Mouse (Mus musculus) hindbrain, embryonic 11.5 days (tissue): ENCODE data around the gene Rgl1. TPM values are rescaled to one million over a fixed set of nuclear protein-coding genes. Genes with fewer than 3 reads are reported as not detected.
A peak's percentile ranks its signal among the peaks of the same experiment; 100 is the strongest.

Source experiments
- ATAC-seq: fragments of 200-750 bp; cut with Nextera tagmentation; 2 replicates; pipeline ENCODE4 v1.8.0; 2017; ENCODE audit warnings: mild to moderate bottlenecking, moderate TSS enrichment, moderate library complexity; ENCODE audit not compliant: low FRiP score
- DNase-seq: peaks from one replicate; pipeline ENCODE4 v3.0.0-alpha.2; 2015; ENCODE audit warnings: low spot score
- H3K27ac ChIP-seq: fragments of 300-500 bp; sonication (generic); 2 replicates; pipeline ENCODE4 v1.5.1; 2014; ENCODE audit warnings: mild to moderate bottlenecking, low read depth, low read length
- H3K27me3 ChIP-seq: fragments of 300-500 bp; sonication (generic); 2 replicates; pipeline ENCODE4 v1.6.1; 2014; ENCODE audit warnings: mild to moderate bottlenecking, low read length, moderate library complexity, mixed read lengths; ENCODE audit not compliant: control insufficient read depth, insufficient read depth
- H3K36me3 ChIP-seq: fragments of 300-500 bp; sonication (generic); 2 replicates; pipeline ENCODE4 v1.6.1; 2014; ENCODE audit warnings: mild to moderate bottlenecking, low read length, moderate library complexity, mixed read lengths; ENCODE audit not compliant: control insufficient read depth, insufficient read depth
- H3K4me1 ChIP-seq: fragments of 300-500 bp; sonication (generic); replicated peaks from 2 replicates; pipeline ENCODE4 v1.6.1; 2014; ENCODE audit warnings: low read length, mixed read lengths; ENCODE audit not compliant: control insufficient read depth, insufficient read depth
- H3K4me2 ChIP-seq: fragments of 300-500 bp; sonication (generic); replicated peaks from 2 replicates; pipeline ENCODE4 v1.6.1; 2014; ENCODE audit warnings: mild to moderate bottlenecking, low read depth, low read length
- H3K4me3 ChIP-seq: fragments of 300-500 bp; sonication (generic); 2 replicates; pipeline ENCODE4 v1.5.1; 2014; ENCODE audit warnings: low read depth, low read length
- H3K9ac ChIP-seq: fragments of 300-500 bp; sonication (generic); 2 replicates; pipeline ENCODE4 v1.6.1; 2014; ENCODE audit warnings: low read depth, low read length
- H3K9me3 ChIP-seq: fragments of 300-500 bp; sonication (generic); 2 replicates; pipeline ENCODE4 v1.6.1; 2016; ENCODE audit warnings: low read length; ENCODE audit not compliant: control insufficient read depth
- WGBS: fragments of 180-500 bp; shearing (Covaris S2); extraction: QIAGEN DNeasy Blood & Tissue Kit; methylation state at CpG from one replicate; pipeline ENCODE4 v1.1.7; 2014; 5-methylcytosine and 5-hydroxymethylcytosine counted together
- polyA plus RNA-seq: library from polyadenylated mRNA; unstranded; fragments of >200 nt; fragmentation: Nextera tagmentation; extraction: Ambion mirVana; gene quantifications from 2 replicates; pipeline ENCODE4 v1.2.1, GENCODE M21; 2014

Rgl1 gene
- polyA plus RNA-seq, 1 experiment from 2014 or later = 26.6 TPM

GRCm38 (mm10) chr1:152526154-152526553 is 240.0 kb downstream of the Rgl1 start:
- no peaks in the 10 kb centered on the region for H3K4me1 ChIP-seq
- DNase-seq = no peak
- no peak overlapping the region for H3K9ac ChIP-seq
- no peak overlapping the region for H3K4me2 ChIP-seq
- no peaks in the 10 kb centered on the region; the same call in 1 of the 2 replicates for H3K36me3 ChIP-seq
- H3K27me3 ChIP-seq = no peaks in the 10 kb centered on the region
- no peak for ATAC-seq
- H3K9me3 ChIP-seq = no peaks in the 10 kb centered on the region
- no peak overlapping the region for H3K27ac ChIP-seq
- no peak overlapping the region for H3K4me3 ChIP-seq
- 77% methylated on average over 9 of the region's 9 CpGs for WGBS

GRCm38 (mm10) chr1:152524987-152525648 is 241.0 kb downstream of the Rgl1 start:
- DNase-seq (peak; percentile 85), ATAC-seq (peak; percentile 79; the same call in 1 of the 2 replicates)
- Histone ChIP-seq H3K36me3 (no peaks in the 10 kb centered on the region; the same call in 1 of the 2 replicates), H3K27me3 (no peaks in the 10 kb centered on the region), H3K4me1 (no peaks in the 10 kb centered on the region), H3K4me2 (no peak overlapping the region), H3K4me3 (no peak overlapping the region), H3K9ac (no peak overlapping the region), H3K27ac (no peak overlapping the region), H3K9me3 (no peaks in the 10 kb centered on the region)
- WGBS = 28% methylated on average over 6 of the region's 6 CpGs

GRCm38 (mm10) chr1:152524098-152524892 is 241.9 kb downstream of the Rgl1 start:
- Histone ChIP-seq H3K36me3 (no peaks in the 10 kb centered on the region; the same call in 1 of the 2 replicates), H3K9ac (no peak overlapping the region), H3K4me1 (no peaks in the 10 kb centered on the region), H3K4me2 (no peak overlapping the region), H3K27me3 (no peaks in the 10 kb centered on the region), H3K27ac (no peak overlapping the region), H3K4me3 (no peak overlapping the region), H3K9me3 (no peaks in the 10 kb centered on the region)
- DNase-seq = no peak
- 88% methylated on average over 22 of the region's 22 CpGs for WGBS
- no peak for ATAC-seq

- DNase-seq (no peak), ATAC-seq (no peak)
- Histone ChIP-seq H3K27ac (no peak overlapping the region), H3K9me3 (no peaks in the 10 kb centered on the region), H3K27me3 (no peaks in the 10 kb centered on the region), H3K4me1 (no peaks in the 10 kb centered on the region), H3K9ac (no peak overlapping the region), H3K4me3 (no peak overlapping the region), H3K4me2 (no peak overlapping the region), H3K36me3 (no peaks in the 10 kb centered on the region; the same call in 1 of the 2 replicates)
- 85% methylated on average over 11 of the region's 11 CpGs for WGBS
Measured at GRCm38 (mm10) chr1:152523292-152523691, 242.9 kb downstream of the Rgl1 start.

GRCm38 (mm10) chr1:152522226-152522625 is 243.9 kb downstream of the Rgl1 start:
- Histone ChIP-seq H3K9me3 (no peaks in the 10 kb centered on the region), H3K4me1 (no peaks in the 10 kb centered on the region), H3K4me2 (no peak overlapping the region), H3K9ac (no peak overlapping the region), H3K4me3 (no peak overlapping the region), H3K27ac (no peak overlapping the region), H3K27me3 (no peaks in the 10 kb centered on the region), H3K36me3 (no peaks in the 10 kb centered on the region; the same call in 1 of the 2 replicates)
- no peak for ATAC-seq
- DNase-seq = no peak
- 92% methylated on average over 3 of the region's 3 CpGs for WGBS

GRCm38 (mm10) chr1:152520798-152521575 is 245.2 kb downstream of the Rgl1 start:
- Histone ChIP-seq H3K4me2 (no peak overlapping the region), H3K27me3 (no peaks in the 10 kb centered on the region), H3K9ac (no peak overlapping the region), H3K27ac (no peak overlapping the region), H3K9me3 (no peaks in the 10 kb centered on the region), H3K4me1 (no peaks in the 10 kb centered on the region), H3K36me3 (no peaks in the 10 kb centered on the region), H3K4me3 (no peak overlapping the region)
- DNase-seq = peak; percentile 78
- ATAC-seq = 0 out of 2 replicates have a peak, but pooled peaks have one; percentile 22
- 77% methylated on average over 16 of the region's 16 CpGs for WGBS

- DNase-seq (no peak), ATAC-seq (no peak)
- Histone ChIP-seq H3K27me3 (no peaks in the 10 kb centered on the region), H3K4me2 (no peak overlapping the region), H3K4me3 (no peak overlapping the region), H3K9me3 (no peaks in the 10 kb centered on the region), H3K36me3 (no peaks in the 10 kb centered on the region), H3K4me1 (no peaks in the 10 kb centered on the region), H3K27ac (no peak overlapping the region), H3K9ac (no peak overlapping the region)
- WGBS = 93% methylated on average over 8 of the region's 8 CpGs
Measured at GRCm38 (mm10) chr1:152518971-152519370, 247.2 kb downstream of the Rgl1 start.

GRCm38 (mm10) chr1:152517057-152517570 is 249.0 kb downstream of the Rgl1 start:
- no peaks in the 10 kb centered on the region for H3K4me1 ChIP-seq
- ATAC-seq = no peak
- no peak overlapping the region for H3K27ac ChIP-seq
- H3K36me3 ChIP-seq = no peaks in the 10 kb centered on the region
- H3K27me3 ChIP-seq = no peaks in the 10 kb centered on the region
- H3K4me3 ChIP-seq = no peak overlapping the region
- H3K9me3 ChIP-seq = no peaks in the 10 kb centered on the region
- H3K9ac ChIP-seq = no peak overlapping the region
- no peak overlapping the region for H3K4me2 ChIP-seq
- WGBS = 86% methylated on average over 4 of the region's 4 CpGs
- DNase-seq = no peak
